Mouse (Mus musculus) forebrain, postnatal 0 days (tissue): Measurements from ENCODE around the gene Etv5. TPM values are rescaled to one million over a fixed set of nuclear protein-coding genes. Genes with fewer than 3 reads are reported as not detected.
A peak's percentile ranks its signal among the peaks of the same experiment; 100 is the strongest.

ENCODE experiments used
- ATAC-seq: fragments of 200-750 bp; cut with Nextera tagmentation; 2 replicates; pipeline ENCODE4 v1.8.0; 2017; ENCODE audit warnings: mild to moderate bottlenecking, moderate library complexity
- DNase-seq: peaks from one replicate; pipeline ENCODE4 v3.0.0-alpha.2; 2015
- H3K27ac ChIP-seq: fragments of 300-500 bp; sonication (generic); 2 replicates; pipeline ENCODE4 v1.5.1; 2014; ENCODE audit warnings: low read depth, mild to moderate bottlenecking, antibody characterized with exemption, low read length, moderate library complexity, mixed read lengths
- H3K27me3 ChIP-seq: fragments of 300-500 bp; sonication (generic); 2 replicates; pipeline ENCODE4 v1.6.1; 2014; ENCODE audit warnings: mild to moderate bottlenecking, low read length, mixed read lengths; ENCODE audit not compliant: insufficient read depth
- H3K36me3 ChIP-seq: fragments of 300-500 bp; sonication (generic); 2 replicates; pipeline ENCODE4 v1.6.1; 2014; ENCODE audit warnings: mild to moderate bottlenecking, moderate library complexity; ENCODE audit not compliant: insufficient read depth
- H3K4me1 ChIP-seq: fragments of 300-500 bp; sonication (generic); 2 replicates; pipeline ENCODE4 v1.6.1; 2014; ENCODE audit warnings: antibody characterized with exemption; ENCODE audit not compliant: insufficient read depth
- H3K4me2 ChIP-seq: fragments of 300-500 bp; sonication (generic); 2 replicates; pipeline ENCODE4 v1.6.1; 2014; ENCODE audit warnings: low read depth, mild to moderate bottlenecking, moderate library complexity
- H3K4me3 ChIP-seq: fragments of 300-500 bp; sonication (generic); 2 replicates; pipeline ENCODE4 v1.5.1; 2014; ENCODE audit warnings: low read depth, low read length, mixed read lengths
- H3K9ac ChIP-seq: fragments of 300-500 bp; sonication (generic); 2 replicates; pipeline ENCODE4 v1.6.1; 2014; ENCODE audit warnings: mild to moderate bottlenecking
- H3K9me3 ChIP-seq: fragments of 300-500 bp; sonication (generic); 2 replicates; pipeline ENCODE4 v1.6.1; 2016; ENCODE audit warnings: low read length
- CTCF ChIP-seq: sonication (generic); IDR thresholded peaks from 2 replicates; pipeline ENCODE4 v1.5.1; 2016; ENCODE audit warnings: antibody characterized with exemption, control low read depth, low read depth
- WGBS: fragments of 180-500 bp; shearing (Covaris S2); extraction: QIAGEN DNeasy Blood & Tissue Kit; methylation state at CpG from one replicate; pipeline ENCODE4 v1.1.7; 2014; 5-methylcytosine and 5-hydroxymethylcytosine counted together
- polyA plus RNA-seq: library from polyadenylated mRNA; unstranded; fragments of >200 nt; fragmentation: Nextera tagmentation; extraction: Ambion mirVana; gene quantifications from 2 replicates; pipeline ENCODE4 v1.2.1, GENCODE M21; 2015
- total RNA-seq: library from RNA; depleted of rRNA; stranded (reverse); fragments of >200 nt; gene quantifications from 2 replicates; pipeline ENCODE4 v1.2.3, GENCODE M21; 2014

The Etv5 gene
- total and polyA plus RNA-seq, 2 experiments from 2014 or later = 28.6 to 37.4 TPM

DNA sequence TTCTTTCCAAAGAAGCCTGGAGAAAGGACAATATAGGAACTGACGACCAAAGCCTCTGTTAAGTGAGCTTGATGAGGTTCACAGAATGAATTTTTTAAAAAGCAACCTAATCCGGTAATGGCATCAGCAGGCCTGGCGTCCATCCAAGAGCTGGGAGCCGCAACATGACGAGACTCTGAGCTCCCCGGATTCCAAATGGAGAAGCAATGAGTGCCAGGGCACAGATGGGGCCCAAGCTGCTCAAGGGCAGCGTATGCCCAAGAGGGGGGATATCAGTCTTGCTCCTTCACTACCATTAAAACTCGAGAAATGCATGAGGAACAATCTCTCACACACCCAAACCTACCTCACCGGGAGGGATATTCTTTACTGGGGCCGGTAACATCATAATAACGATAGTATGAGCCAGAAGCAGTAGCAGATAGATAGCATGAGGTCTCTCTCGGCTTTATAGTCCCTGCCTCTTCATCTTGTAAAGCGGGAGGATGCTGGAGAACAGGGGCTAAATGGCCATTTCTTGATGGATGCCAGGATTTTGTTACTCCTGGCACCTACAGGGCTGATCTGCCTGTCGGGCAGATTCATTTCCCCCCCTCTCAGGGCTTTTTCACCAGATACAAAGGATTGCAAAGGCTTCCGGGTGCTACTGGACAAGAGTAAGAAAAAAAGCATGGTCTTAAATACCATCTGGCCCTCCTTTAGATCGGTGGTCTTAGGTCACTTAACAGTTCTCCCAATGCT, 9.1 kb downstream of the Etv5 start:
- no peaks in the 10 kb centered on the region; the same call in 1 of the 2 replicates for H3K27me3 ChIP-seq
- no peaks in the 10 kb centered on the region for H3K36me3 ChIP-seq
- TF ChIP-seq CTCF = no peak
- 0 out of 2 replicates have a peak overlapping the region, but pooled peaks have one; percentile 16 for H3K4me2 ChIP-seq
- no peak overlapping the region for H3K27ac ChIP-seq
- ATAC-seq = peak; percentile 65
- 20% methylated on average over 16 of the region's 16 CpGs for WGBS
- peaks cover 28% of the 10 kb centered on the region for H3K4me1 ChIP-seq
- no peaks in the 10 kb centered on the region for H3K9me3 ChIP-seq
- no peak overlapping the region for H3K4me3 ChIP-seq
- peak; percentile 92 for DNase-seq
- no peak overlapping the region for H3K9ac ChIP-seq

DNA sequence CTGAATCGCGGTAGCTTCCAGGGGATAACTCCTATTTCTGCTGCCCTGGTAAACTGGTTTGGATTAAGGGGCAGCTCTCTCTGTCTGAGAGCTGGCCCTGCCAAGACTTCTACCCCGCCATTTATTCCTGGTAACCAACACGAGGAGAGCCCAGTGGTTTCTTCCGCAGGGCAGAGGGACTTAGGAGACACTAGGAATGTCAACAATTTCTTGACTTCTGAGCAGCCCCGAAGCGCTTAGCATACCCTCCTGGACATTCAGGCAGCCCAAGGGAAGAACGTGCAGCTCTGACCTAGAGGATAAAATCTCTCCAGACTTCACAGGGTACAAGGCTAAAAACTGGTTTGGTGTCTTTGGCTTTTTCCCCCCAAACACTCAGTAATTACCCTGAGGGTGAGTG, 10.1 kb downstream of the Etv5 start:
- no peak for ATAC-seq
- H3K4me3 ChIP-seq = 0 out of 2 replicates have a peak overlapping the region, but pooled peaks have one; percentile 0
- peak overlapping the region; percentile 33 for H3K4me2 ChIP-seq
- no peak for TF ChIP-seq CTCF
- no peaks in the 10 kb centered on the region for H3K36me3 ChIP-seq
- H3K9ac ChIP-seq = no peak overlapping the region
- 5% methylated on average over 8 of the region's 8 CpGs for WGBS
- no peaks in the 10 kb centered on the region; the same call in 1 of the 2 replicates for H3K27me3 ChIP-seq
- H3K27ac ChIP-seq = peak overlapping the region; percentile 51; the same call in 1 of the 2 replicates
- peaks cover 28% of the 10 kb centered on the region for H3K4me1 ChIP-seq
- no peaks in the 10 kb centered on the region for H3K9me3 ChIP-seq
- DNase-seq = no peak

DNA sequence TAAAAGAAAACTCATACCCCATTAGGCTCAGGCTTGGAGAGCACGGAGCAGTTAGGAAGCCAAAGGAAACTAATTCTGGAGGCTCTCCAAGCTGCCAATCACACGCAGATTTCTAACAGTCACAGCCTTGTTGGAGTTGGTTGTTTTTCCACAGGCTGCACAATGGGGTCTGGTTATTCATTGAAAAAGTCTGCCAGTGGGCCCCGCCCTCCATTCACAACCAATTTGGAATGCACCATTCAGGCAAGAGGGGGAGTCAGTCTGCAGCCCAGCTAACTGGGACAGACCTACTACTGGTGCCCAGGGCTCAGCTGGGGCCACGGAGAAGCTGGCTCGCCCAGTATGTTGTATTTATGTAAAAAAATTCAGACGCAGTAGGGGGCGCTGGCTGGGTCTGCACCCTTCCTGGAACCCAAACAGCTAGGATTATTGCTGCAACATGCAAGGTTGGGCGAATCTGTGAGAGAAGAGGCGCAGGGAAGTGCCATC, 10.6 kb downstream of the Etv5 start:
- 0 out of 2 replicates have a peak overlapping the region, but pooled peaks have one; percentile 0 for H3K4me3 ChIP-seq
- no peak overlapping the region for H3K9ac ChIP-seq
- H3K27me3 ChIP-seq = no peaks in the 10 kb centered on the region; the same call in 1 of the 2 replicates
- DNase-seq (peak; percentile 94), ATAC-seq (peak; percentile 93)
- WGBS = 2% methylated on average over 9 of the region's 9 CpGs
- peak; percentile 60 for TF ChIP-seq CTCF
- H3K4me1 ChIP-seq = peaks cover 28% of the 10 kb centered on the region
- no peaks in the 10 kb centered on the region for H3K9me3 ChIP-seq
- no peaks in the 10 kb centered on the region for H3K36me3 ChIP-seq
- H3K27ac ChIP-seq = peak overlapping the region; percentile 51
- H3K4me2 ChIP-seq = peak overlapping the region; percentile 33

DNA sequence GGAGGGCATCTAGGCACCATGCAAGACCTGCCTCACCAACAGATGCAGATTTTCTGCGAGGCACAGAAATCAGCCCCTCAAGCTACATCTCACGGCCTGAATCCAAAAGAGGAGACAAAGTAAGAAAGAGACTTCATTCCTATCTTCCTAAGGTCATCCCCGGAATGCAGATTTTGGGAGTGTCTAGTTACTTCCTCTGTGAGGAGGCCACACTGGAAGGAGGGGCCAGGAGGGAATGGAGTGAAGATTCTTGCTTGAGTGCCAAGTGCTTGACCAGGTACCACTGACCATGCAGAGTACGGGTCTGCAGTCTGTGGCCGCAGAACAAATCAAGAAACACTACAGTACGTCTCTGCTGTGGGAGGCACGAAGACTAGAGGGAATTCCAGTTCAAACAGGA, 12.7 kb downstream of the Etv5 start:
- Histone ChIP-seq H3K4me3 (no peak overlapping the region), H3K27me3 (no peaks in the 10 kb centered on the region; the same call in 1 of the 2 replicates)
- 70% methylated on average over 7 of the region's 7 CpGs for WGBS

DNA sequence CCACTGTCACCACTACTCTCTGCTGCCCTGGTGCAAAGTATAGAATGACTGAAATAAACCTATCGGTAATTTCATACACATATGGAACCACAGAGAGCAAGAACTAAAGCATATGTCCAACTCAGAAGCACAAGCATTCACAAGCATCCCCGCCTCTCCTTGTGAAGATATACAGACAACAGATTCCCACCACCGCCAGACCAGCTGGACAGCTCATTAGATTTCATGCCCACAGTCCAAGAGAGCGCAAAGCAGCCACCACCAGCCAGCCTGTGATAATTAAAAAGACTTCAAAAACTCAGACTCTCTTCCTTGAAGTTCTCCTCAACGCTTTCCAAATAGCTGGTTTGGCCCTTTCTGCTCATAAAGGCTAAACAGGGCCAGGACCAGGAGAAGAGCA, 17.3 kb downstream of the Etv5 start:
- WGBS = 55% methylated on average over 5 of the region's 5 CpGs
- no peak overlapping the region for H3K27ac ChIP-seq
- no peaks in the 10 kb centered on the region for H3K36me3 ChIP-seq
- H3K9me3 ChIP-seq = no peaks in the 10 kb centered on the region
- no peak for TF ChIP-seq CTCF
- no peak overlapping the region for H3K4me3 ChIP-seq
- H3K4me1 ChIP-seq = no peaks in the 10 kb centered on the region
- no peaks in the 10 kb centered on the region; the same call in 1 of the 2 replicates for H3K27me3 ChIP-seq
- H3K4me2 ChIP-seq = no peak overlapping the region
- ATAC-seq (peak; percentile 32; the same call in 1 of the 2 replicates), DNase-seq (no peak)
- no peak overlapping the region for H3K9ac ChIP-seq

More for the DNA sequence above, 12.7 kb downstream of the Etv5 start:
- DNase-seq = no peak
- Histone ChIP-seq H3K4me1 (peaks cover 28% of the 10 kb centered on the region), H3K36me3 (no peaks in the 10 kb centered on the region), H3K4me2 (no peak overlapping the region), H3K9ac (no peak overlapping the region), H3K27ac (no peak overlapping the region), H3K9me3 (no peaks in the 10 kb centered on the region)
- no peak for ATAC-seq
- TF ChIP-seq CTCF = no peak

DNA sequence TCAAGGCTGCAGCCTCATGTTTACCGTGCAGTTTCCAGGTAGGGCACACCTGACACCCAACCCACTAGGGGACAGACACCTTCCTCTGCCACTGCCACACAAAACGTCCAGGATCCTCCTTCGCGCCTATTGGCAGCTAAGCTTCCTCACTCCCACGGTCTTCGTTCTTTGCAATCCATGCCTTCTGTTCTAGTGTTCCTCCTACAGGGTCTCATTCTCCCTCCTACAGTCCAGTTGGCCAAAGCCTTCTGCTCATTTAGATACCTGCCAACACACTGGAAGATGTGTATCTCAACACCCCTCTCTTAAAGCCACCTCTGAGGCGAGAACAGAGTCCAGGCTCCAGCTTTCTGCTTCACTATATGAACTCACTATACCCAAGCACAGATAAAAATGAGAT, 21.6 kb downstream of the Etv5 start:
- Histone ChIP-seq H3K4me1 (no peaks in the 10 kb centered on the region), H3K27ac (no peak overlapping the region), H3K36me3 (no peaks in the 10 kb centered on the region), H3K9me3 (no peaks in the 10 kb centered on the region), H3K4me2 (no peak overlapping the region), H3K9ac (no peak overlapping the region), H3K27me3 (no peaks in the 10 kb centered on the region), H3K4me3 (no peak overlapping the region)
- TF ChIP-seq CTCF = no peak
- ATAC-seq (no peak), DNase-seq (no peak)
- WGBS = 95% methylated on average over 7 of the region's 7 CpGs

DNA sequence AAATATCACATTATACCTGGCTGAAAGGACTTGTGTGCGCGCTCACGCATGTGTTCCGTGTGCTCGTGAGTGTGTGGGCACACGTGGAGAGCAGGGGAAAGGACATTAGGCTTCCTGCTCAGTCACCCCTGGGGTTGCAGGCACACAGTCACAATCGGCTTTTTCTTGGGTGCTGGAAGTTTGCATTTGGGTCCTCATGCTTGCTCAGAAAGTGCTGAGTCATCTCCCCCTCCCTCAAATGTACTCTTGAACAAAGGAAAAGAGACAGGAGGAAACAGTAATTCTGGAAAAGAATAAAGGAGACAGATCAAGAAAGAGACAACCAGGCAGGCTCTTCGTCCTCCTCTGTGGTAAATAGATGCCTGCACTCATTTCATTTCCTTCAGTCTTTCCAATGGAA, 22.5 kb downstream of the Etv5 start:
- WGBS = 84% methylated on average over 8 of the region's 8 CpGs
- H3K9ac ChIP-seq = no peak overlapping the region
- H3K4me3 ChIP-seq = no peak overlapping the region
- no peak overlapping the region for H3K4me2 ChIP-seq
- TF ChIP-seq CTCF = no peak
- DNase-seq (no peak), ATAC-seq (no peak)
- H3K4me1 ChIP-seq = no peaks in the 10 kb centered on the region
- no peaks in the 10 kb centered on the region for H3K9me3 ChIP-seq
- no peaks in the 10 kb centered on the region for H3K36me3 ChIP-seq
- no peak overlapping the region for H3K27ac ChIP-seq
- H3K27me3 ChIP-seq = no peaks in the 10 kb centered on the region
